Mouse (Mus musculus) monocyte, adult 5-6 weeks (primary cell): ENCODE data around the gene Atxn1. TPM values are rescaled to one million over a fixed set of nuclear protein-coding genes. Genes with fewer than 3 reads are reported as not detected.

Experiments used
- ATAC-seq: fragments of 153-309, 156-312 bp; replicated peaks from 2 replicates; pipeline ENCODE4 v1.8.0; 2017; ENCODE audit warnings: mild to moderate bottlenecking; ENCODE audit not compliant: low TSS enrichment, insufficient number of reproducible peaks, severe bottlenecking, poor library complexity, low FRiP score
- total RNA-seq: library from RNA; stranded (forward); fragments of 200-1000, 200-491, 200-594 nt; gene quantifications from 3 replicates; pipeline ENCODE4 v1.2.3, GENCODE M21; 2017

Atxn1 gene
- total RNA-seq, 1 experiment from 2014 or later = 18.5 TPM

- ATAC-seq = no peak
Measured at GRCm38 (mm10) chr13:45642913-45643312, 321.9 kb downstream of the Atxn1 start.

- ATAC-seq = no peak
Measured at GRCm38 (mm10) chr13:45640431-45640830, 324.4 kb downstream of the Atxn1 start.

- ATAC-seq = no peak
Measured at GRCm38 (mm10) chr13:45638281-45638680, 326.5 kb downstream of the Atxn1 start.

GRCm38 (mm10) chr13:45637324-45637723 lies 327.5 kb downstream of the Atxn1 start:
- ATAC-seq = no peak

- no peak for ATAC-seq
Measured at GRCm38 (mm10) chr13:45636435-45636834, 328.4 kb downstream of the Atxn1 start.

DNA sequence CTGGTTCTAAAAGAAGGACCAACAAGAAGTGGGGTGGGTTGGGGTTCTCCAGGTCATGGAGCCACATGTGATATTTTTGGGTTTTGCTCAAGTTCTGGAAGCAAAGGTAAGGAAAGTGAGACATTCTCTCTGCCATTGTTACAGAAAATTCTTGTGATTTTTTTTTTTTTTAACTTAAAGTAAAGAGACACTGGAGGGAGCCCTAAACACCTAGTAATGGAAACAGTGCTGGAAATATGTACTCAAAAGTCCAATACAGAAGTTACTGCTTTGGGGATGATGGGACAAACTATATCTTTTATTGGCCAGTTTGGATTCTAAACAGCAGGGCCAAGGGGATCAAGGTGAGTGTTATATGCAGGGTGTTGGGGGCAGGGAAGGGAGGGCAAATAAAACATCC lies 330.9 kb downstream of the Atxn1 start:
- no peak for ATAC-seq

DNA sequence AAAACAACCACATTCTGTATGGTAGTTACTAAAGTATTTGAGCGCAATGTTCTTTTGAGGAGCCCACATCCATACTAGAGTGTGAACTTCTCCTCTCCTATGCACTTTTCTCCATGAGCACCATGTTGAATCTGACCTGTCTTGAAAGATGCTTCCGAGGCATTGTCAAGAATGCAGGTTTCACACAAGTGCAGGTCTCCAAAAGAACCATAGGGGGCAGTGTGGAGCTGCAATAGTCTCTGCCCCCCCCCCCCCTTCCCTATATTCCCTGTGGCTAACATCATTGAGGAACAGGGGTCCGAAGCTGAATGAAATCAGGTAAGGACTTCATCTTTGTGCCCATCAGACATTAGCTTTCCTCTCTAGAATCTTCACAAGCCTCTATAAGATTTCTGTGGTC lies 332.7 kb downstream of the Atxn1 start:
- no peak for ATAC-seq

- no peak for ATAC-seq
Measured at GRCm38 (mm10) chr13:45630518-45631290, 334.1 kb downstream of the Atxn1 start.

DNA sequence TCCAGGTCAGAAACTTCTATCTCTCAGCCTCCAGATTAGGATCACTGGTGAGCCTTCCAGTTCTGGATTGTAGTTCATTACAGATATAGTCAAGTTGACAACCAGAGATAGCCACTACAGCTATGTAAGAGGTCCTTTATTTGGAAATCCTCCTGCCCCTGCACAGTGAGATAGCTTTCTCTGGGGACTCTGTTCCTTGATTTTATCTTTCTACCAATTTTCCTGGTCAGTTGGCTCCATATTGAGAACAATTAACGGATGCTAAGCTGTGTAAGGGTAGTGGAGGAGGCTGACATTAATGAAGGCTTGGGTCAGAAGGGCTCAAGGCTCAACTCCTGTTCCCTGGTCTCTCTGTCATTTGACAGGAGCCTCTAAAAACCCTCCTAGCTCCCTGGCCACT lies 335.1 kb downstream of the Atxn1 start:
- ATAC-seq = no peak

GRCm38 (mm10) chr13:45628341-45628740 lies 336.5 kb downstream of the Atxn1 start:
- no peak for ATAC-seq

- ATAC-seq = no peak
Measured at GRCm38 (mm10) chr13:45627206-45627751, 337.5 kb downstream of the Atxn1 start.

DNA sequence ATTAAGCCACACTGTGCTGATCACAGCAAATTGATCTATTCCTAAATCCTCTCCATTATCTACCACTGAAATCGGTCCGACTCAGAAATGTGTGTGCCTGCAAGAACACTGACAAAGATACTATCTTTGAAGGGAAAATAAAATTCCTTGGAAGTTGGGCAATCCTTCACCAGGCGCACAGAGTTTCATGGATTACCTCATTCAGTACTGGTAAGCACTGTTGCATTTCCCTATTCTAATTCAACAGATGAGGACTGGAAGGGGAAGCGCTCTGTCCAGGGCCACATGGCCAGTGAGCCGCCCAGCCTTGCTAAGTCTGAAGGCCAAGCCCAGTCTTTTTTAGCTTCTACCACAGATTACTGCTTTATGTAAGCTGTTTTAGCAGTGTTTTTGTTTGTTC lies 339.1 kb downstream of the Atxn1 start:
- no peak for ATAC-seq

- no peak; the same call in 1 of the 2 replicates for ATAC-seq
Measured at GRCm38 (mm10) chr13:45623846-45624245, 341.0 kb downstream of the Atxn1 start.

GRCm38 (mm10) chr13:45622871-45623546 lies 341.8 kb downstream of the Atxn1 start:
- ATAC-seq = no peak

GRCm38 (mm10) chr13:45620687-45621086 lies 344.1 kb downstream of the Atxn1 start:
- no peak for ATAC-seq

- ATAC-seq = no peak
Measured at GRCm38 (mm10) chr13:45620281-45620680, 344.5 kb downstream of the Atxn1 start.

GRCm38 (mm10) chr13:45617988-45618387 lies 346.8 kb downstream of the Atxn1 start:
- ATAC-seq = no peak

DNA sequence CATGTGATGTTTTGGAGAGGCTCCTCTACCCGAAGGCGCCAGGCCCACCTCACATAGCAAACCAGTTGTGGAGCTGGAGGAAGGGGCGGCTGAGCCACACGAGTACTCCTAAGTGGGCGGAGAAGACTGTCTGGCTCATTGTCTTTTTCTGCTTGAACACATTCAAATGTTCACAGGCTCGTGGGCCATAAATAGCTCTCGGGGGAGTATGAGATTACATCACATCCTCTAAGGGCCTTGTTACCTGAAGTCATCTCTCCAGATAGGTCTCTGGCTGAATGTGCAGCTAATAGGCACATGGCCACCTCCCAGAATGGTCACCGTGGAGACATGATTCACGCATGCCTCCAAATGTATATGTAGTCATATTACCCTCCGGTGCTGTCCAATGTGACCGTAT lies 350.0 kb downstream of the Atxn1 start:
- no peak for ATAC-seq

- no peak for ATAC-seq
Measured at GRCm38 (mm10) chr13:45613346-45613745, 351.5 kb downstream of the Atxn1 start.

DNA sequence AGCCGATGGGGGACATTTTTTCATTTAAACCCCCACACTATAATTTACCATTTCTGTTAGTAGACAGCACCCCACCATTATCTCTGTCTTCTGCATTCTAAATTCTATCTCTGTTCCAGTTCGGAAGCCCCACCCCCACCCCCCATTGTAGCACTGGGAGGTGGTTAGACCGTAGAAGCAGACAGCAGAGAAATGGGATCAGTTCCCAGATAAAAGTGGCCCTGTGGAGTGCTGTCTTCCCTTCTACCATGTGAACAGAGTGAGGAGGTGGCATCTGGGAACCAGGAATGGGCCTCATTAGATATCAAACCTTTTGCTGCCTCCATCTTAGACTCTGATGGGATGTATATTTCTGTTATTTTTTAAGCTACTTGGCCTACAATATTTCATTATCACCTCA lies 353.3 kb downstream of the Atxn1 start:
- ATAC-seq = no peak
